Mouse (Mus musculus) CH12.LX (cell line): Measurements from ENCODE around the gene E330009J07Rik. TPM values are rescaled to one million over a fixed set of nuclear protein-coding genes. Genes with fewer than 3 reads are reported as not detected.

Experiments used
- DNase-seq: peaks from one replicate; pipeline ENCODE4 v3.0.0-alpha.2; 2013; ENCODE audit errors: extremely low read depth
- H3K27ac ChIP-seq: 2 replicates; pipeline ENCODE4 v1.5.1; 2012; ENCODE audit warnings: low read depth, mild to moderate bottlenecking, control low read depth, moderate library complexity; ENCODE audit not compliant: insufficient read depth
- H3K27me3 ChIP-seq: replicated peaks from 2 replicates; pipeline ENCODE3; 2012; ENCODE audit warnings: inconsistent platforms
- H3K36me3 ChIP-seq, 2 experiments: replicated peaks in 1 of 2; 2 replicates each; pipeline versions ENCODE3 to v1.6.1; 2012; ENCODE audit warnings: inconsistent platforms in 1 of 2, low read length in 1 of 2, mild to moderate bottlenecking in 1 of 2, mixed read lengths in 1 of 2, moderate library complexity in 1 of 2; ENCODE audit not compliant: control insufficient read depth in 1 of 2, insufficient read depth in 1 of 2
- H3K4me1 ChIP-seq, 2 experiments: 2 replicates each; pipeline ENCODE4 v1.6.1; 2012; ENCODE audit warnings: inconsistent platforms in 1 of 2, moderate library complexity in 1 of 2; ENCODE audit not compliant: insufficient read depth in 2 of 2, control insufficient read depth in 1 of 2
- H3K4me2 ChIP-seq: 2 replicates; pipeline ENCODE4 v1.6.1; 2012; ENCODE audit warnings: low read depth, mild to moderate bottlenecking, control low read depth; ENCODE audit not compliant: poor library complexity, insufficient read depth, severe bottlenecking
- H3K4me3 ChIP-seq, 3 experiments: fragments of 150-350 bp in 1 of 3; sonication (generic) in 1 of 3; replicated peaks in 1 of 3; 2 replicates each; pipeline versions ENCODE3 to v1.5.1; 2011 to 2012; ENCODE audit warnings: low read depth in 2 of 3, low read length in 2 of 3, mild to moderate bottlenecking in 2 of 3, moderate library complexity in 2 of 3, control low read depth in 1 of 3, improper control_type of control experiment in 1 of 3, inconsistent platforms in 1 of 3, mixed read lengths in 1 of 3; ENCODE audit not compliant: poor library complexity in 1 of 3
- H3K79me2 ChIP-seq: replicated peaks from 2 replicates; pipeline ENCODE4 v1.6.1; 2012; ENCODE audit warnings: mild to moderate bottlenecking, moderate library complexity; ENCODE audit not compliant: control insufficient read depth, poor library complexity, insufficient read depth, severe bottlenecking; ENCODE audit errors: extremely low read depth
- H3K9ac ChIP-seq: 2 replicates; pipeline ENCODE4 v1.6.1; 2012; ENCODE audit warnings: low read depth, mild to moderate bottlenecking, control low read depth, moderate library complexity; ENCODE audit not compliant: insufficient read depth
- H3K9me3 ChIP-seq: replicated peaks from 2 replicates; pipeline ENCODE3; 2012; ENCODE audit warnings: low read length, inconsistent platforms, mixed read lengths
- BHLHE40 ChIP-seq: IDR thresholded peaks from 2 replicates; pipeline ENCODE4 v1.6.1; 2011; ENCODE audit warnings: mild to moderate bottlenecking, low read depth, low read length, improper control_type of control experiment
- CHD1 ChIP-seq: IDR thresholded peaks from 2 replicates; pipeline ENCODE4 v1.6.1; 2012; ENCODE audit warnings: low read depth, low read length, improper control_type of control experiment, inconsistent platforms
- CHD2 ChIP-seq: IDR thresholded peaks from 2 replicates; pipeline ENCODE4 v1.6.1; 2011; ENCODE audit warnings: low read length, improper control_type of control experiment
- E2F4 ChIP-seq: IDR thresholded peaks from 2 replicates; pipeline ENCODE4 v1.6.1; 2011; ENCODE audit warnings: low read depth, low read length, improper control_type of control experiment; ENCODE audit not compliant: insufficient replicate concordance
- ELF1 ChIP-seq: IDR thresholded peaks from 2 replicates; pipeline ENCODE4 v1.6.1; 2014; ENCODE audit warnings: low read depth, mild to moderate bottlenecking, inconsistent platforms, low read length, improper control_type of control experiment
- EP300 ChIP-seq: IDR thresholded peaks from 2 replicates; pipeline ENCODE4 v1.6.1; 2011; ENCODE audit warnings: low read length, improper control_type of control experiment
- GABPA ChIP-seq: IDR thresholded peaks from 2 replicates; pipeline ENCODE4 v1.6.1; 2012; ENCODE audit warnings: low read depth, low read length, improper control_type of control experiment, inconsistent platforms; ENCODE audit not compliant: insufficient replicate concordance
- JUN ChIP-seq: IDR thresholded peaks from 2 replicates; pipeline ENCODE4 v1.6.1; 2011; ENCODE audit warnings: low read depth, mild to moderate bottlenecking, low read length, improper control_type of control experiment, moderate library complexity; ENCODE audit not compliant: insufficient read depth
- JUND ChIP-seq: conservative IDR thresholded peaks from 2 replicates; pipeline ENCODE4 v1.6.1; 2011; ENCODE audit warnings: low read depth, low read length, improper control_type of control experiment
- KAT2A ChIP-seq: IDR thresholded peaks from 2 replicates; pipeline ENCODE4 v1.6.1; 2012; ENCODE audit warnings: low read length, improper control_type of control experiment, inconsistent platforms; ENCODE audit not compliant: insufficient replicate concordance
- MAFK ChIP-seq: IDR thresholded peaks from 2 replicates; pipeline ENCODE4 v1.6.1; 2011; ENCODE audit warnings: low read length, improper control_type of control experiment; ENCODE audit not compliant: insufficient replicate concordance
- MYC ChIP-seq: IDR thresholded peaks from 2 replicates; pipeline ENCODE4 v1.6.1; 2011; ENCODE audit warnings: low read depth, mild to moderate bottlenecking, improper control_type of control experiment, low read length
- NRF1 ChIP-seq: IDR thresholded peaks from 2 replicates; pipeline ENCODE4 v1.6.1; 2014; ENCODE audit warnings: low read depth, mild to moderate bottlenecking, inconsistent platforms, low read length, improper control_type of control experiment, moderate library complexity
- PAX5 ChIP-seq: IDR thresholded peaks from 2 replicates; pipeline ENCODE4 v1.6.1; 2012; ENCODE audit warnings: low read length, inconsistent platforms, mixed read lengths
- POLR2A ChIP-seq: IDR thresholded peaks from 2 replicates; pipeline ENCODE4 v1.6.1; 2011; ENCODE audit warnings: low read depth, mild to moderate bottlenecking, improper control_type of control experiment, low read length
- RAD21 ChIP-seq: IDR thresholded peaks from 2 replicates; pipeline ENCODE4 v1.6.1; 2011; ENCODE audit warnings: low read depth, mild to moderate bottlenecking, low read length, improper control_type of control experiment, moderate library complexity
- RCOR1 ChIP-seq: conservative IDR thresholded peaks from 2 replicates; pipeline ENCODE4 v1.6.1; 2012; ENCODE audit warnings: low read depth, mild to moderate bottlenecking, inconsistent platforms, low read length, improper control_type of control experiment
- SIN3A ChIP-seq: IDR thresholded peaks from 2 replicates; pipeline ENCODE4 v1.6.1; 2012; ENCODE audit warnings: low read length, improper control_type of control experiment, inconsistent platforms
- UBTF ChIP-seq: IDR thresholded peaks from 2 replicates; pipeline ENCODE4 v1.6.1; 2012; ENCODE audit warnings: low read depth, mild to moderate bottlenecking, inconsistent platforms, low read length, improper control_type of control experiment, moderate library complexity
- ZC3H11A ChIP-seq: IDR thresholded peaks from 2 replicates; pipeline ENCODE4 v1.6.1; 2012; ENCODE audit warnings: low read depth, mild to moderate bottlenecking, inconsistent platforms, low read length, improper control_type of control experiment
- ZKSCAN1 ChIP-seq: IDR thresholded peaks from 2 replicates; pipeline ENCODE4 v1.6.1; 2012; ENCODE audit warnings: low read depth, inconsistent platforms, low read length, improper control_type of control experiment, borderline replicate concordance
- dilution Hi-C: fragments of 300-500 bp; cut with MboI; formaldehyde crosslinking; loops from 2 replicates; pipeline ENCODE4 v1.14.3; 2020; ENCODE audit warnings: low sequenced_read_pairs; ENCODE audit not compliant: extremely low pct_unique_long_range_greater_than_20kb, extremely low pct_ligation_motif_present
- in situ Hi-C: fragments of 300-500 bp; cut with MboI; formaldehyde crosslinking; loops from 3 replicates; pipeline ENCODE4 v1.14.3; 2019; ENCODE audit warnings: low sequenced_read_pairs, low pct_ligation_motif_present, low pct_unique_long_range_greater_than_20kb, mixed read lengths
- polyA plus RNA-seq: library from polyadenylated mRNA; unstranded; fragments of >175 nt; gene quantifications from 2 replicates; pipeline ENCODE4 v1.2.1, GENCODE M21; 2012; ENCODE audit warnings: low read depth; ENCODE audit not compliant: insufficient read length
- total RNA-seq, 2 experiments: library from RNA; depleted of rRNA; stranded (reverse); fragments of 300-350 nt in 1 of 2; fragments of >200 nt in 1 of 2; gene quantifications; 2 replicates each; pipeline ENCODE4 v1.2.3; 2012 to 2014

The E330009J07Rik gene
- total and polyA plus RNA-seq, 3 experiments = 12.3 to 21.6 (median 13.1) TPM

DNA sequence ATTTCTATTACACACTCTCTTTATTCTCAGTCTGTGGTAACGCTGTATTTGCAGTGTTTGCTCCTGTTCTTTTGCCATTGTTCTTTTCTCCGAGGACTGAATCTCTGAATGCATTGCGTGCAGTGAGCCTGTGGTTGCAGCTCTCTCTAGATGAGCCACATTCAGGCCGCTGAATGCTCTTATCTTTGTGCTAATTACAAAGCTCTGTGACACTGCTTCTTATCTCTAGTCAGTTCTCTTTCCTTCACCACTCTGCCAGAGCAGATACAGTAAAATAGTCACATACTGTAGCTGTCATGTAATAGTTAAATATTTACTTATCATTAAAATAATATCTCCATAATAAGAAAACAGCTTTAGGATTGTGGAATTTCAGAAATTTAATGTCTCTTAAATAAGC is 47.3 kb downstream of the E330009J07Rik start:
- H3K4me3 ChIP-seq = no peak overlapping the region
- no peak for DNase-seq
- no peaks in the 10 kb centered on the region for H3K79me2 ChIP-seq
- dilution Hi-C loops (no loop called here), in situ Hi-C loops (loop anchor here (25.0 kb wide), 1 partner anchor 151 kb away; no protein-coding TSS in a partner anchor)
- H3K9me3 ChIP-seq = no peaks in the 10 kb centered on the region
- no peaks in the 10 kb centered on the region for H3K27me3 ChIP-seq
- TF ChIP-seq E2F4 (no peak), CHD1 (no peak), PAX5 (no peak), RCOR1 (no peak), UBTF (no peak), SIN3A (no peak), ZKSCAN1 (no peak), KAT2A (no peak), ELF1 (no peak), POLR2A (no peak), GABPA (no peak), JUN (no peak), NRF1 (no peak), RAD21 (no peak), MYC (no peak), EP300 (no peak), ZC3H11A (no peak), MAFK (no peak)
- no peak overlapping the region for H3K9ac ChIP-seq
- no peak overlapping the region for H3K4me2 ChIP-seq
- no peak overlapping the region for H3K27ac ChIP-seq
- H3K36me3 ChIP-seq = peaks cover 24 to 70% of the 10 kb centered on the region in 2 experiments
- no peaks in the 10 kb centered on the region for H3K4me1 ChIP-seq

DNA sequence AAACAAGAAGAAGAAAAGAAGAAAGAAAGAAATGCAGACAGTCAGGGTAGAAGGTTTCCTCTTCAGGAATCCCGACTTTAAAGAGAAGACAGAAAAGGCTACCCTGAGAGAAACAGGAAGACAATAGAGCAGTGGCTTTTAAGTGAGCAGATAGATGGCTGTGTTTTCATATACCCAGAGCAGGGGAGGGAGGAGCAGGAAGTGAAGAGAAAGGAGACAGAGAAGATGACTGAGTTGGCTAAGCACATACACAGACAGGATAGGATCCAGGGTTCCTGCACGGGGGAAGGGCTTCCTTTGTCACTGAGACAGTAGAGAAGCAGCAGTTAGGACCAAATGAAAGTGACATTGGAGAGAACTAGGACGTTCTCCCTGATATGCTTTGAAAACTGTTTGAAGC is 50.3 kb downstream of the E330009J07Rik start:
- no peak overlapping the region for H3K4me3 ChIP-seq
- H3K36me3 ChIP-seq = peaks cover 19 to 69% of the 10 kb centered on the region in 2 experiments
- H3K27ac ChIP-seq = no peak overlapping the region
- H3K79me2 ChIP-seq = no peaks in the 10 kb centered on the region
- no peaks in the 10 kb centered on the region for H3K4me1 ChIP-seq
- H3K4me2 ChIP-seq = no peak overlapping the region
- no peaks in the 10 kb centered on the region for H3K27me3 ChIP-seq
- no peak for TF ChIP-seq JUND
- TF ChIP-seq RCOR1 = no peak
- no peak for TF ChIP-seq NRF1
- TF ChIP-seq PAX5 = no peak
- TF ChIP-seq CHD2 = no peak
- no peak for TF ChIP-seq BHLHE40
- in situ Hi-C loops (loop anchor here (25.0 kb wide), 1 partner anchor 148 kb away; no protein-coding TSS in a partner anchor), dilution Hi-C loops (no loop called here)
- no peak overlapping the region for H3K9ac ChIP-seq
- no peak for DNase-seq
- H3K9me3 ChIP-seq = no peaks in the 10 kb centered on the region
